Mouse (Mus musculus): ENCODE results near the gene Pax5.

- TF ChIP-seq USF1 (IDR thresholded peaks at IDR 0.05; ENCODE audit: low read depth) = no peak
- TF ChIP-seq CTCF (IDR thresholded peaks at IDR 0.05; ENCODE audit: control insufficient read depth, insufficient read depth, insufficient read length) = no peak
- no peak for TF ChIP-seq MAX (IDR thresholded peaks at IDR 0.05)
- TF ChIP-seq MYOG (IDR thresholded peaks at IDR 0.05; ENCODE audit: control insufficient read depth, extremely low read depth, insufficient read length) = no peak
- TF ChIP-seq FOSL1 (IDR thresholded peaks at IDR 0.05; ENCODE audit: insufficient read depth, low read length, poor library complexity, severe bottlenecking) = no peak
- no peak for TF ChIP-seq MYOD1 (IDR thresholded peaks at IDR 0.05; ENCODE audit: control insufficient read depth, insufficient read length, low read depth)
Observed at GRCm38 (mm10) chr4:44714111-44714621, 3.9 kb upstream of the Pax5 start.
